Mouse (Mus musculus) liver, embryonic 14.5 days (tissue): ENCODE measurements around the gene Cntd1.

Experiments
- CTCF ChIP-seq: IDR thresholded peaks from 2 replicates; pipeline ENCODE4 v1.5.1; 2016; ENCODE audit warnings: antibody characterized with exemption, low read depth, control low read depth
- EP300 ChIP-seq: IDR thresholded peaks from 2 replicates; pipeline ENCODE4 v1.6.1; 2016; ENCODE audit warnings: antibody characterized with exemption, low read depth

DNA sequence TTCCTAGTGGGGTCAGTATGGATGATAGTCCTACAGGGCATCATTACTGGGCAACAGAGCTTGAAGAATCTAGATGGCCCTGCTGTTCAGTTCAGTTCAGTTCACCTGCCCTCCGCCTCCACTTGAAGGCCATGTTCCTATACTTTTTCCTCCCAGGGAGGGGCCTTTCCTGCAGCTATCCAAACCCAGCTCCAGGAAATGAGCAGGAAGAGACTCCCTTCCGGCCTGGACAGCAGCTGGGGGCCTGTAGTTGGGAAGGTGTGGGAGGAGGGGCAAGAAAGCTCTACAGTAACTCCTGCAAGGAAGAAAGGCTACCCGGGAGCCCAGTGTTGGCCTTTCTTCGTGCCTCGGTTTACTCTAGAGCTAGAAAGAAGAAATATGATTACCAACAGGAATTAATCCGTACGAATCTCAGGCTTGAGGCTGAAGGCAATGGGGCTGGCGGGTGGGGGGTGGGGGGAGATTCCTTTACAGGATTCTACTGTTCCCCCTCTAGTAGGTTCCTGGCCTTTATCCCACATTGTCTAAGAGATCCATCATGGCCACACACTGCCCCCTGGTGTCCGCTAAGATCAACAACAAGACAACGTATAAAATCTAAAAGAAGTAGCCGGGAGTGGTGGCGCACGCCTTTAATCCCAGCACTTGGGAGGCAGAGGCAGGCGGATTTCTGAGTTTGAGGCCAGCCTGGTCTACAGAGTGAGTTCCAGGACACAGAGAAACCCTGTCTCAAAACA is 30.4 kb upstream of the Cntd1 start:
- TF ChIP-seq CTCF, result peak; percentile 78
- no peak for TF ChIP-seq EP300
